Mouse (Mus musculus) limb, embryonic 12.5 days (tissue): ENCODE measurements at regions not wholly inside any gene's neighbourhood (a gene's known extent, or its start where the extent isn't known, plus 50 kb on each side); places are given as distances from the start of the nearest gene placed in this dataset.

Experiments
- ATAC-seq: fragments of 200-750 bp; cut with Nextera tagmentation; 2 replicates; pipeline ENCODE4 v1.8.0; 2017; ENCODE audit warnings: low read depth, moderate TSS enrichment; ENCODE audit not compliant: insufficient number of reproducible peaks, insufficient read depth, low FRiP score, low TSS enrichment
- H3K27ac ChIP-seq: fragments of 300-500 bp; sonication (generic); 2 replicates; pipeline ENCODE4 v1.5.1; 2016; ENCODE audit warnings: mild to moderate bottlenecking, moderate library complexity
- H3K27me3 ChIP-seq: fragments of 300-500 bp; sonication (generic); 2 replicates; pipeline ENCODE4 v1.6.1; 2016; ENCODE audit warnings: mild to moderate bottlenecking, moderate library complexity
- H3K36me3 ChIP-seq: fragments of 300-500 bp; sonication (generic); 2 replicates; pipeline ENCODE4 v1.6.1; 2016; ENCODE audit warnings: mild to moderate bottlenecking, moderate library complexity
- H3K4me1 ChIP-seq: fragments of 300-500 bp; sonication (generic); replicated peaks from 2 replicates; pipeline ENCODE4 v1.6.1; 2016
- H3K4me2 ChIP-seq: fragments of 300-500 bp; sonication (generic); 2 replicates; pipeline ENCODE4 v1.6.1; 2016; ENCODE audit warnings: mild to moderate bottlenecking, moderate library complexity
- H3K4me3 ChIP-seq: fragments of 300-500 bp; sonication (generic); replicated peaks from 2 replicates; pipeline ENCODE4 v1.5.1; 2016; ENCODE audit warnings: mild to moderate bottlenecking
- H3K9ac ChIP-seq: fragments of 300-500 bp; sonication (generic); replicated peaks from 2 replicates; pipeline ENCODE4 v1.6.1; 2016; ENCODE audit warnings: mild to moderate bottlenecking, moderate library complexity
- H3K9me3 ChIP-seq: fragments of 300-500 bp; sonication (generic); 2 replicates; pipeline ENCODE4 v1.6.1; 2016; ENCODE audit warnings: mild to moderate bottlenecking, moderate library complexity
- WGBS: fragments of 180-500 bp; shearing (Covaris S2); methylation state at CpG from one replicate; pipeline ENCODE4 v1.1.7; 2016; 5-methylcytosine and 5-hydroxymethylcytosine counted together

DNA sequence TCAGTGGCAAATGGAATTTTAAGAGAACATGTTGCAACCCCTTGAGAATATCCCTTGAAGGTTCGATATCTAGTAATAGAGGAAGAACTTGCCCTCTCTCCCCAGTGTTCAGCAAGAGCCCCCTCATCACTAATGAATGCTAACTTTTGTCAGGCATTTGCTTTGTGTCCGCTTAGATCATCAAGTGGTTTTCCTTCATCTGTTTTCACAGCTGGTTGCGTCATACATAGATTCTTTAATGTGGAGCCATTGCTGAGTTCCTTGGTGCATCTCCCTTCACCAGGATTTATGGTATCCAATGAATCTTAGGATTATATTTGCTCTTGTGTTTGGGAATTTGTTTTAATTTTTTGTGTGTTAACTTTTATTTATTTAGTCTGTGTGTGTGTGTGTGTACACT, 124.2 kb upstream of the Twist2 start:
- H3K36me3 ChIP-seq, result no peaks in the 10 kb centered on the region
- no peak overlapping the region for H3K27ac ChIP-seq
- no peaks in the 10 kb centered on the region for H3K4me1 ChIP-seq
- ATAC-seq, result no peak
- WGBS, result 73% methylated on average over 3 of the region's 3 CpGs
- no peak overlapping the region for H3K4me2 ChIP-seq
- no peak overlapping the region for H3K4me3 ChIP-seq
- H3K9ac ChIP-seq, result no peak overlapping the region
- H3K9me3 ChIP-seq, result no peaks in the 10 kb centered on the region
- no peaks in the 10 kb centered on the region for H3K27me3 ChIP-seq

DNA sequence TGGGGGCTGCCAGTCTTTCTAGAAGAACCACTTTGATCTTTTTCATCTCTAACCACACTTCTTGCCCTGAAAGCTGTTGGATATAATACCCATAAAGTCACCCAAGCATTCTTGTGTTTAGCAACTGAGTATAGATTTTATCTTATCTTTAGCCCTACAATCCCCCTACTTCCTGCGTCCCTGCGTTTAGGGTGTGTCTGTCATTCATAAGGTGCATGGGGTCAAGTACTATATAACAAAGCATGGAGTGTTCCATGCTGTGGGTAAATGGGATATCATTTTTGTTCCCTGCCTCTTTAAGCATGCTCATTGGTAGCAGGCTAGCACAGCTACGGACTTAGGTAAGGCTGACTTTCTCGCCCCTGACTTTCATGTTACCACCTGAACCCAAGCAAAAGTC, 122.5 kb upstream of the Twist2 start:
- no peak for ATAC-seq
- no peak overlapping the region for H3K27ac ChIP-seq
- H3K9ac ChIP-seq, result no peak overlapping the region
- WGBS, result 68% methylated on average over 4 of the region's 4 CpGs
- H3K4me1 ChIP-seq, result no peaks in the 10 kb centered on the region
- no peaks in the 10 kb centered on the region for H3K36me3 ChIP-seq
- no peak overlapping the region for H3K4me2 ChIP-seq
- H3K9me3 ChIP-seq, result no peaks in the 10 kb centered on the region
- H3K4me3 ChIP-seq, result no peak overlapping the region
- H3K27me3 ChIP-seq, result no peaks in the 10 kb centered on the region

DNA sequence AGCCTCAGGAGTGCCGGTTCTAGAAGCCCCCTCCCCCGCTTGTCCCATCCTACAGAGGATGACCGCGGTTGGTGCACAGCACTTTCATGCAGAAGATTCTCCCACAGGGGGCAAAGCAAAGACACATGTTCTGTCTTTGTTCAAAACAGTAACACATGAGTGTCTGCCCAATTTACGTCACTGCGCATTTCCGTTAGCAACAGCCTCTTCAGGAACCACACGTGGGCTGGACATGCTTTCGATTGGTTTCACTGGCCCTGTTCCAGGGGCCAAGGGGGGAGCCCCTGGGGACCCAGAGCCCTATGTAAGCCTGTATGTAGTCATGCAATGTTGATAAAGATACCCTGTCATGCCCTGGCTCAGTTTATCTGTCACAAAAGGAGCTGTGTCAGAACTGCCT, 116.2 kb upstream of the Twist2 start:
- ATAC-seq, result peak; percentile 37; the same call in 1 of the 2 replicates
- H3K4me1 ChIP-seq, result peaks cover 21% of the 10 kb centered on the region
- no peak overlapping the region for H3K4me2 ChIP-seq
- no peaks in the 10 kb centered on the region for H3K27me3 ChIP-seq
- no peak overlapping the region for H3K9ac ChIP-seq
- peak overlapping the region; percentile 64; the same call in 1 of the 2 replicates for H3K27ac ChIP-seq
- 39% methylated on average over 9 of the region's 9 CpGs for WGBS
- H3K9me3 ChIP-seq, result no peaks in the 10 kb centered on the region
- no peak overlapping the region for H3K4me3 ChIP-seq
- no peaks in the 10 kb centered on the region for H3K36me3 ChIP-seq

- Histone ChIP-seq H3K4me1 (peaks cover 21% of the 10 kb centered on the region), H3K27ac (peak overlapping the region; percentile 64; the same call in 1 of the 2 replicates), H3K9me3 (no peaks in the 10 kb centered on the region), H3K4me3 (no peak overlapping the region), H3K9ac (no peak overlapping the region), H3K4me2 (no peak overlapping the region), H3K27me3 (no peaks in the 10 kb centered on the region), H3K36me3 (no peaks in the 10 kb centered on the region)
- ATAC-seq, result no peak
- 22% methylated on average over 6 of the region's 6 CpGs for WGBS
These were observed 115.5 kb upstream of the Twist2 start for GRCm38 (mm10) chr1:91685789-91686188.

- Histone ChIP-seq H3K4me3 (no peak overlapping the region), H3K27me3 (no peaks in the 10 kb centered on the region), H3K9me3 (peaks cover 7% of the 10 kb centered on the region; the same call in 1 of the 2 replicates), H3K4me1 (peaks cover 2% of the 10 kb centered on the region), H3K27ac (no peak overlapping the region), H3K9ac (no peak overlapping the region), H3K36me3 (no peaks in the 10 kb centered on the region), H3K4me2 (no peak overlapping the region)
- 88% methylated on average over 1 of the region's 1 CpGs for WGBS
- no peak for ATAC-seq
These were observed 109.7 kb upstream of the Twist2 start for GRCm38 (mm10) chr1:91691601-91692000.

DNA sequence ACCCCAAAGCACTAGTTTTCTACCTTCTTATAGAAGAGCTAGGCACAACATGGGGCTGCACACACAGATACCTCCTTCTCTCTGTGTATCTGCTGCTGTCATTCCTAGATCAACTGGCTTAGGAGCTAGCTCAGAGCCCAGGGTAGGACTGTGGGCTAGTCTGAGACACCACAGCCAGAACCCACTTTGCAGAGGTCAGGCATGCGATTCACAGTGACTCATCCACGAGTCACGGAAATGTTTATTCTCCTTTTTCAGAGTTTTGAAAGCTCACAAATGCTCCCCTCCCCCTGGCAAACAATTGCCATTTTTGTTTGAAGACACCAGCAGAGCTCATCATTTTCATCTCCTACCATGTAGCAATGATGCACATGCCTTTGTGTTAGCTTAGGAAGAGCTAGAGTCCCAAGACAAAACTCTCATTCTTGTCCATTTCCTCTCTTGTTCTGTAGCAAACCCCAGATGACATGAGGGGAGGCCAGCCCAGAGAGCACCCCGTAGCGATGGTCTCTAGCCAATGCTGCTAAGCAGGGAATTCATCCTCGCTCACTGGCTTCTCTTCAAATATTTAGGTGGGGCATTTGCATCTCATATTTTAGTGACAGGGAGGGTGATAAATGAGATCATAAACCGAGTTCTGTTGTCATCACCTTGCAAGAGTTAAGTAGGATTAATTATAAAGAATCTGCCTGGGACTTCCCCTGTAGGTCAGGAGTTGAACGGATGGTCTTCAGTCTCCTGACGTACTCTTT, 108.4 kb upstream of the Twist2 start:
- Histone ChIP-seq H3K27ac (no peak overlapping the region), H3K27me3 (no peaks in the 10 kb centered on the region), H3K4me1 (no peaks in the 10 kb centered on the region), H3K4me2 (no peak overlapping the region), H3K9me3 (peaks cover 7% of the 10 kb centered on the region; the same call in 1 of the 2 replicates), H3K4me3 (no peak overlapping the region), H3K9ac (no peak overlapping the region), H3K36me3 (no peaks in the 10 kb centered on the region)
- ATAC-seq, result no peak
- 83% methylated on average over 9 of the region's 9 CpGs for WGBS

DNA sequence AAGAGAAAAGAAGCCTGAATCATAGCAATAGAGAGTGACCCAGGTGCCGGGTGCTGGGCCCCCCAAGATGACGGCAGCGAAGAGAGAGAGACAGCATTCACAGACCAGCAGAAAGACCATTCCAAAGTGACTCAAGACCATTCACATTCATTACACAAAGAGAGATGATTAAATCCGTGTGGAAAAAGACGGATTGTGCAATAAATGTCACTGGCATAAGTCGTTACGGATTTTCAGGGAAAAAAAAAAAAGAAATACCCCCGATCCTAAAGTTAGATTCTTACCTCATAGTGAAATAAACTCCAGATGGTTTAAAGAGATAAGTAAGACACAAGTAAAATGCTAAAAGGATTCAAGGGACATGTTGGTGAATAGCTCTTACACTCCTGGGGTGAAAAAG, 104.2 kb upstream of the Twist2 start:
- Histone ChIP-seq H3K4me1 (no peaks in the 10 kb centered on the region), H3K27ac (no peak overlapping the region), H3K27me3 (0 out of 2 replicates have a peak, but pooled peaks cover 6% of the 10 kb centered on the region), H3K9me3 (0 out of 2 replicates have a peak, but pooled peaks cover 2% of the 10 kb centered on the region), H3K4me3 (no peak overlapping the region), H3K4me2 (no peak overlapping the region), H3K9ac (no peak overlapping the region), H3K36me3 (no peaks in the 10 kb centered on the region)
- ATAC-seq, result no peak
- WGBS, result 35% methylated on average over 8 of the region's 8 CpGs

- Histone ChIP-seq H3K4me3 (no peak overlapping the region), H3K36me3 (no peaks in the 10 kb centered on the region), H3K9me3 (no peaks in the 10 kb centered on the region), H3K27ac (no peak overlapping the region), H3K4me2 (no peak overlapping the region), H3K4me1 (no peaks in the 10 kb centered on the region), H3K27me3 (peaks cover 6% of the 10 kb centered on the region; the same call in 1 of the 2 replicates), H3K9ac (no peak overlapping the region)
- 84% methylated on average over 12 of the region's 12 CpGs for WGBS
- no peak for ATAC-seq
These were observed 99.8 kb upstream of the Twist2 start for GRCm38 (mm10) chr1:91701475-91701874.

- Histone ChIP-seq H3K9me3 (no peaks in the 10 kb centered on the region), H3K9ac (no peak overlapping the region), H3K27ac (no peak overlapping the region), H3K4me1 (no peaks in the 10 kb centered on the region), H3K36me3 (no peaks in the 10 kb centered on the region), H3K4me2 (no peak overlapping the region), H3K4me3 (no peak overlapping the region), H3K27me3 (peaks cover 6% of the 10 kb centered on the region; the same call in 1 of the 2 replicates)
- WGBS, result 90% methylated on average over 6 of the region's 6 CpGs
- no peak for ATAC-seq
These were observed 99.2 kb upstream of the Twist2 start for GRCm38 (mm10) chr1:91702021-91702420.

DNA sequence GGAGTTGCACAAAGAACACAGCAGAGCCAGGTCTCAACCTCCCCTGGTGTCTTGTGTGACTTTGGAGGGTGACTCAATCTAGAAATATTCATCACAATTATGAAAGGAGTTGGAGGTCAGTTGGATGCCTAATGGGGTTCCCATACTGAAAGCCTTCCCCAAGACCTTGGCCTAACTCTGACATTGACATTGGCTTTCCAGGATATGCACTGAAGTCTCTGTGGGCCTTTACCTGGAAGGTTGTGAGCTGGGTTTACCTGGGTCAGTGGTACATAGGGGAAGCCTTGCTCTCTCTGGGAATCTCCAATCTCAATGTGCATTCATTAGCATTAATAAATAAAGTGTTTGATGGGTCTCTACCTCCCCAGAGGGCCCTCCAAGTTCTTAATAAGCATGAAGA, 98.5 kb upstream of the Twist2 start:
- no peak overlapping the region for H3K4me3 ChIP-seq
- no peak overlapping the region for H3K9ac ChIP-seq
- H3K27me3 ChIP-seq, result peaks cover 6% of the 10 kb centered on the region; the same call in 1 of the 2 replicates
- no peaks in the 10 kb centered on the region for H3K36me3 ChIP-seq
- no peaks in the 10 kb centered on the region for H3K9me3 ChIP-seq
- no peaks in the 10 kb centered on the region for H3K4me1 ChIP-seq
- H3K4me2 ChIP-seq, result no peak overlapping the region
- no peak for ATAC-seq
- H3K27ac ChIP-seq, result no peak overlapping the region

GRCm38 (mm10) chr1:91705451-91705850, 95.8 kb upstream of the Twist2 start:
- H3K9ac ChIP-seq, result no peak overlapping the region
- H3K36me3 ChIP-seq, result no peaks in the 10 kb centered on the region
- 85% methylated on average over 9 of the region's 9 CpGs for WGBS
- H3K4me3 ChIP-seq, result no peak overlapping the region
- H3K4me1 ChIP-seq, result 0 out of 2 replicates have a peak, but pooled peaks cover 7% of the 10 kb centered on the region
- no peak overlapping the region for H3K27ac ChIP-seq
- no peaks in the 10 kb centered on the region for H3K9me3 ChIP-seq
- no peak overlapping the region for H3K4me2 ChIP-seq
- H3K27me3 ChIP-seq, result no peaks in the 10 kb centered on the region; the same call in 1 of the 2 replicates
- no peak for ATAC-seq
